Mouse (Mus musculus): ENCODE measurements around the gene Nox3. TPM values are rescaled to one million over a fixed set of nuclear protein-coding genes. Genes with fewer than 3 reads are reported as not detected.

Gene Nox3
- polyA plus RNA-seq, 2 experiments = not detected

- Histone ChIP-seq H3K27ac (no peak overlapping the region), H3K27me3 (ENCODE audit: control insufficient read depth, insufficient read depth, low read length) (no peaks in the 10 kb centered on the region), H3K9ac (replicated peaks) (no peak overlapping the region), H3K36me3 (replicated peaks; ENCODE audit: control insufficient read depth, insufficient read depth, low read depth) (no peaks in the 10 kb centered on the region), H3K4me2 (ENCODE audit: low read depth) (no peak overlapping the region), H3K9me3 (ENCODE audit: control insufficient read depth, low read length) (no peaks in the 10 kb centered on the region), H3K4me1 (replicated peaks; ENCODE audit: control insufficient read depth in 2 of 2, insufficient read depth in 2 of 2, low read length in 1 of 2) (no peaks in the 10 kb centered on the region), H3K4me3 (ENCODE audit: insufficient read depth in 1 of 2, low read depth in 2 of 2, low read length in 2 of 2) (no peak overlapping the region)
- 46% methylated on average over 5 of the region's 5 CpGs for WGBS (ENCODE audit: insufficient replicate concordance)
- ATAC-seq (ENCODE audit: insufficient read depth) (no peak), DNase-seq (ENCODE audit: low read depth in 3 of 3, low spot score in 3 of 3) (no peak)
- no peak for TF ChIP-seq EP300 (IDR thresholded peaks at IDR 0.05; ENCODE audit: low read depth)
- TF ChIP-seq CTCF (IDR thresholded peaks at IDR 0.05; ENCODE audit: low read depth) = no peak
These were observed 84.3 kb downstream of the Nox3 start for GRCm38 (mm10) chr17:3611781-3612075.

GRCm38 (mm10) chr17:3610928-3611780 lies 84.9 kb downstream of the Nox3 start:
- no peak overlapping the region for H3K4me3 ChIP-seq (ENCODE audit: insufficient read depth in 1 of 2, low read depth in 2 of 2, low read length in 2 of 2)
- TF ChIP-seq EP300 (IDR thresholded peaks at IDR 0.05; ENCODE audit: low read depth) (no peak), CTCF (IDR thresholded peaks at IDR 0.05; ENCODE audit: low read depth) (no peak)
- DNase-seq (ENCODE audit: low read depth in 3 of 3, low spot score in 3 of 3) (no peak), ATAC-seq (ENCODE audit: insufficient read depth) (no peak)
- H3K36me3 ChIP-seq (replicated peaks; ENCODE audit: control insufficient read depth, insufficient read depth, low read depth) = no peaks in the 10 kb centered on the region
- H3K9me3 ChIP-seq (ENCODE audit: control insufficient read depth, low read length) = no peaks in the 10 kb centered on the region
- H3K4me2 ChIP-seq (ENCODE audit: low read depth) = no peak overlapping the region
- no peak overlapping the region for H3K9ac ChIP-seq (replicated peaks)
- no peaks in the 10 kb centered on the region for H3K27me3 ChIP-seq (ENCODE audit: control insufficient read depth, insufficient read depth, low read length)
- 31% methylated on average over 21 of the region's 21 CpGs for WGBS (ENCODE audit: insufficient replicate concordance)
- H3K4me1 ChIP-seq (replicated peaks; ENCODE audit: control insufficient read depth in 2 of 2, insufficient read depth in 2 of 2, low read length in 1 of 2) = no peaks in the 10 kb centered on the region
- H3K27ac ChIP-seq = no peak overlapping the region

GRCm38 (mm10) chr17:3610307-3610754 lies 85.7 kb downstream of the Nox3 start:
- Histone ChIP-seq H3K27me3 (ENCODE audit: control insufficient read depth, insufficient read depth, low read length) (no peaks in the 10 kb centered on the region), H3K9me3 (ENCODE audit: control insufficient read depth, low read length) (no peaks in the 10 kb centered on the region), H3K4me1 (replicated peaks; ENCODE audit: control insufficient read depth in 2 of 2, insufficient read depth in 2 of 2, low read length in 1 of 2) (no peaks in the 10 kb centered on the region), H3K4me3 (ENCODE audit: insufficient read depth in 1 of 2, low read depth in 2 of 2, low read length in 2 of 2) (no peak overlapping the region), H3K9ac (replicated peaks) (no peak overlapping the region), H3K4me2 (ENCODE audit: low read depth) (no peak overlapping the region), H3K27ac (no peak overlapping the region), H3K36me3 (replicated peaks; ENCODE audit: control insufficient read depth, insufficient read depth, low read depth) (no peaks in the 10 kb centered on the region)
- ATAC-seq (ENCODE audit: insufficient read depth) (no peak), DNase-seq (ENCODE audit: low read depth in 3 of 3, low spot score in 3 of 3) (no peak)
- TF ChIP-seq EP300 (IDR thresholded peaks at IDR 0.05; ENCODE audit: low read depth) (no peak), CTCF (IDR thresholded peaks at IDR 0.05; ENCODE audit: low read depth) (no peak)
- WGBS (ENCODE audit: insufficient replicate concordance) = 56% methylated on average over 7 of the region's 7 CpGs

- H3K9ac ChIP-seq (replicated peaks) = no peak overlapping the region
- DNase-seq (ENCODE audit: low read depth in 3 of 3, low spot score in 3 of 3) = no peak
- ATAC-seq (ENCODE audit: insufficient read depth) = no peak
These were observed 92.9 kb downstream of the Nox3 start for GRCm38 (mm10) chr17:3602954-3603672.

GRCm38 (mm10) chr17:3598393-3598792 lies 97.7 kb downstream of the Nox3 start:
- no peak for ATAC-seq (ENCODE audit: insufficient read depth)
- WGBS (ENCODE audit: insufficient replicate concordance) = 37% methylated on average over 1 of the region's 1 CpGs

More at GRCm38 (mm10) chr17:3602954-3603672, 92.9 kb downstream of the Nox3 start:
- no peak overlapping the region for H3K4me3 ChIP-seq (ENCODE audit: insufficient read depth in 1 of 2, low read depth in 2 of 2, low read length in 2 of 2)
- 61% methylated on average over 6 of the region's 6 CpGs for WGBS (ENCODE audit: insufficient replicate concordance)
- no peaks in the 10 kb centered on the region for H3K4me1 ChIP-seq (replicated peaks; ENCODE audit: control insufficient read depth in 2 of 2, insufficient read depth in 2 of 2, low read length in 1 of 2)
- no peak overlapping the region for H3K4me2 ChIP-seq (ENCODE audit: low read depth)
- H3K36me3 ChIP-seq (replicated peaks; ENCODE audit: control insufficient read depth, insufficient read depth, low read depth) = no peaks in the 10 kb centered on the region
- no peak for TF ChIP-seq EP300 (IDR thresholded peaks at IDR 0.05; ENCODE audit: low read depth)
- no peak for TF ChIP-seq CTCF (IDR thresholded peaks at IDR 0.05; ENCODE audit: low read depth)
- H3K27ac ChIP-seq = no peak overlapping the region
- H3K9me3 ChIP-seq (ENCODE audit: control insufficient read depth, low read length) = no peaks in the 10 kb centered on the region
- H3K27me3 ChIP-seq (ENCODE audit: control insufficient read depth, insufficient read depth, low read length) = no peaks in the 10 kb centered on the region

More at GRCm38 (mm10) chr17:3598393-3598792, 97.7 kb downstream of the Nox3 start:
- Histone ChIP-seq H3K4me2 (ENCODE audit: low read depth) (no peak overlapping the region), H3K36me3 (replicated peaks; ENCODE audit: control insufficient read depth, insufficient read depth, low read depth) (no peaks in the 10 kb centered on the region), H3K4me3 (ENCODE audit: insufficient read depth in 1 of 2, low read depth in 2 of 2, low read length in 2 of 2) (no peak overlapping the region), H3K9me3 (ENCODE audit: control insufficient read depth, low read length) (no peaks in the 10 kb centered on the region), H3K4me1 (replicated peaks; ENCODE audit: control insufficient read depth in 2 of 2, insufficient read depth in 2 of 2, low read length in 1 of 2) (no peaks in the 10 kb centered on the region), H3K27me3 (ENCODE audit: control insufficient read depth, insufficient read depth, low read length) (no peaks in the 10 kb centered on the region), H3K9ac (replicated peaks) (no peak overlapping the region), H3K27ac (no peak overlapping the region)
- no peak for DNase-seq (ENCODE audit: low read depth in 3 of 3, low spot score in 3 of 3)
- TF ChIP-seq CTCF (IDR thresholded peaks at IDR 0.05; ENCODE audit: low read depth) = no peak
- no peak for TF ChIP-seq EP300 (IDR thresholded peaks at IDR 0.05; ENCODE audit: low read depth)

All from liver, embryonic 14.5 days (tissue).